Mouse (Mus musculus): ENCODE measurements around the gene Fblim1.

Gene Fblim1

GRCm38 (mm10) chr4:141574789-141575702 is 30.9 kb downstream of the Fblim1 start:
- in situ Hi-C loops (cut with MboI; ENCODE audit: low pct_unique_long_range_greater_than_20kb in 1 of 2, low sequenced_read_pairs in 2 of 2, unreplicated experiment in 1 of 2) = loop anchor here (5.0 to 25.0 kb wide), 2 partner anchors 168 to 487 kb away; no protein-coding TSS in a partner anchor

DNA sequence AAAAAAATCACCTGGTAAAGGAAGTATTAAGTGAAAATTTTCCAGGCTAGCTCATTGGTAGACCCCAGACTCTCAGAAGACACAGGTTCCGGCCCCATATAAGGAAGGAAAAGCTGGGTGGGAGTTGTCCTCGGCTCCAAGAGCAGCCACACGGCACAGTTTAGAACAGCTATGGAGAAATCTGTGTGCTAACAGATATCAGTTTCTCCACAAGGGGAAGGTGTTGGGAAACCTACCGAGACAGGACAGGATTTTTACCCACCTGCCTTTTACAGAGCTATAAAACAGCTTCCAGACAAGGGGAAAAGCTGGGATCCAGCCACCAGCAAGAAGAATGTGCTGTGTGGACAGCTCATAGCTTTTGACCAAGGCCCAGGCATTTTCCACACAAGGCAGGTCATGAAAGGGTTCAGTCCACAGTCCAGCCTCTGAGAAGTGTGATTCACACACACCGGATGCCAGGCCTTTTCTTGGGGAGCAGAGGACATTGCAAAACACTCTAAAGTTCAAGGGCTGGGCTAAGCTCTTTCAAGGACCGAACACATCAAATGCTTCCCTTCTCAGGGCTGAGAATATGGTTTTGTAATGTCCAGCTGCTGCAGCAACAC is 32.4 kb downstream of the Fblim1 start:
- in situ Hi-C loops (cut with MboI; ENCODE audit: low pct_unique_long_range_greater_than_20kb in 1 of 2, low sequenced_read_pairs in 2 of 2, unreplicated experiment in 1 of 2) = loop anchor here (25.0 kb wide), 1 partner anchor 489 kb away; no protein-coding TSS in a partner anchor

- in situ Hi-C loops (cut with MboI; ENCODE audit: low pct_unique_long_range_greater_than_20kb in 1 of 2, low sequenced_read_pairs in 2 of 2, unreplicated experiment in 1 of 2) = loop anchor here (25.0 kb wide), 1 partner anchor 489 kb away; no protein-coding TSS in a partner anchor
Measured at GRCm38 (mm10) chr4:141572668-141573358, 33.1 kb downstream of the Fblim1 start.

- in situ Hi-C loops (cut with MboI; ENCODE audit: low pct_unique_long_range_greater_than_20kb in 1 of 2, low sequenced_read_pairs in 2 of 2, unreplicated experiment in 1 of 2) = loop anchor here (25.0 kb wide), 1 partner anchor 490 kb away; no protein-coding TSS in a partner anchor
Measured at GRCm38 (mm10) chr4:141571934-141572333, 34.0 kb downstream of the Fblim1 start.

- in situ Hi-C loops (cut with MboI; ENCODE audit: low pct_unique_long_range_greater_than_20kb in 1 of 2, low sequenced_read_pairs in 2 of 2, unreplicated experiment in 1 of 2) = loop anchor here (25.0 kb wide), 1 partner anchor 491 kb away; no protein-coding TSS in a partner anchor
Measured at GRCm38 (mm10) chr4:141571337-141571739, 34.6 kb downstream of the Fblim1 start.

GRCm38 (mm10) chr4:141570821-141571220 is 35.1 kb downstream of the Fblim1 start:
- in situ Hi-C loops (cut with MboI; ENCODE audit: low pct_unique_long_range_greater_than_20kb in 1 of 2, low sequenced_read_pairs in 2 of 2, unreplicated experiment in 1 of 2) = loop anchor here (25.0 kb wide), 1 partner anchor 491 kb away; no protein-coding TSS in a partner anchor

DNA sequence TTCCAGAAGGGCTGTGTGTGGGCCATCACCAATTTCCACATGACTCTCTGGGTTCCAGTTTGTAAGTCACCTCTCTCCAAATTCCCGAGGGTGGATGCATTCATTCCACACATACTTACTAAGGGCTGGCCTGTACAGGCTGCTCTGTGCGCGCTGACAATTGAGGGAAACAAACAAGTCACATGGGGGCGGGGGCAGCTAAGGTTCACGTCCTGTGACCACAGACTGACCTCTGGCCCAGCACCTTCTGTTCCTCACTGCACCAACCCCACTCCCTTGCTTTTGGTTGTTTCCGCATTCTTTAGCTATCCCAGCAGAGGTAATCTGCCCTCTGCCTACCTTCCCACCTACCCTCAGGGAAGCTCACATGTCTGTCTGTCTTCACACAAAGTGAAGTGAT is 35.9 kb downstream of the Fblim1 start:
- in situ Hi-C loops (cut with MboI; ENCODE audit: low pct_unique_long_range_greater_than_20kb in 1 of 2, low sequenced_read_pairs in 2 of 2, unreplicated experiment in 1 of 2) = loop anchor here (25.0 kb wide), 1 partner anchor 492 kb away; no protein-coding TSS in a partner anchor

DNA sequence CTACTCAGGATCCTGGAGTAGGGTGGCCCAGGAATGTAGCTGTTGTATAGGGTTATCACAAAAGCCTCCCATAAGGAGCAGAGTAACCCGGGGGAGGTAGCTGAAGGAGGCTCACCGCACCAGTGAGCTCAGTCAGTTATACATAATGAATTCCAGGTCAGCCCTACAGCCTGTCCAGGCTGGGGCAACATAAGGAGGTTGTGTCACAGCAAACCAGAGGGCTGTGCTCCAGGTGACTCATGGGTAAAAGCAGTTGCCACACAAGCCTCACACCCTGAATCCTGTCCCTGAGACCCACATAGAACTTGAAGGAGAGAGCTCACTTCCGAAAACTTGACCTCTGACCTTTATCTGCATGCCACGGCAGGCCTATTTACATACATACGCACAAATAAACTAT is 36.9 kb downstream of the Fblim1 start:
- in situ Hi-C loops (cut with MboI; ENCODE audit: low pct_unique_long_range_greater_than_20kb in 1 of 2, low sequenced_read_pairs in 2 of 2, unreplicated experiment in 1 of 2) = loop anchor here (5.0 to 25.0 kb wide), 3 partner anchors 282 to 493 kb away; no protein-coding TSS in a partner anchor

GRCm38 (mm10) chr4:141567174-141567573 is 38.7 kb downstream of the Fblim1 start:
- in situ Hi-C loops (cut with MboI; ENCODE audit: low pct_unique_long_range_greater_than_20kb in 1 of 2, low sequenced_read_pairs in 2 of 2, unreplicated experiment in 1 of 2) = loop anchor here (5.0 to 25.0 kb wide), 3 partner anchors 280 to 495 kb away; no protein-coding TSS in a partner anchor

DNA sequence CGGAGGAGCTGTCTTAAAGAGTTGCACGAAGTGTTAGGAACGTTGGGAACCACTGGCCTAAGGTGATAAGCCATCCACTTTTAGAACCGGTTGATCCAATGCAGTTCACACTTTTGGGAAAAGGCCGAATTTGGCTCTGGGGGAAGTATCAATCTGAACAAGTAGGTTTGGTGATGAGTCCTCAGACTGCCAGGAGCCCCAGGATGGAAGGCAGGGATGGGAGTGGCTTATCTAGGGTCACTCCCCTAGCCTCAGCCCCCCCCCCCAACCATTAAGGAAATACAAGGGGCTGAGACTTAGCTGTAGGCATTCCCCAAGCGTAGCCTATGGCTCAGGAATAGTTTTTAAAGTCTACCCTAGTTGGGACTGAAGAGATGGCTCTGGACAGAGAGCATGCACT is 39.7 kb downstream of the Fblim1 start:
- in situ Hi-C loops (cut with MboI; ENCODE audit: low pct_unique_long_range_greater_than_20kb in 1 of 2, low sequenced_read_pairs in 2 of 2, unreplicated experiment in 1 of 2) = loop anchor here (5.0 to 25.0 kb wide), 3 partner anchors 279 to 496 kb away; no protein-coding TSS in a partner anchor

- in situ Hi-C loops (cut with MboI; ENCODE audit: low pct_unique_long_range_greater_than_20kb in 1 of 2, low sequenced_read_pairs in 2 of 2, unreplicated experiment in 1 of 2) = loop anchor here (5.0 to 25.0 kb wide), 3 partner anchors 278 to 497 kb away; no protein-coding TSS in a partner anchor
Measured at GRCm38 (mm10) chr4:141565325-141565724, 40.6 kb downstream of the Fblim1 start.

DNA sequence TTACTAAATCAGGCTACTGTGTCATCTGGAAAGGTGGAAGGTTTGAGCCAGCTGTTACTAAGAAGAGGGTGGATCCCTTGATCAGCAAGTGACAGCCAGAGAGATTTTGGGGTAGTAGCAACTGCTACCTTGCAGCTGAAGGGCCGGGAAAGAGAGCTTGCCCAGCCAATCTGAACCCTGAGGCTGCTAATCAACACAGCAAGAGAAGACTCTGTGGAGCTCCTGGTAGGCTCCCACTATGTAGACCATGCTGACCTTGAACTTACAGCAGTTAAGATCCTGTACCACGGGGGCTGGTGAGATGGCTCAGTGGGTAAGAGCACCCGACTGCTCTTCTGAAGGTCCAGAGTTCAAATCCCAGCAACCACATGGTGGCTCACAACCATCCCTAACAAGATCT is 41.2 kb downstream of the Fblim1 start:
- in situ Hi-C loops (cut with MboI; ENCODE audit: low pct_unique_long_range_greater_than_20kb in 1 of 2, low sequenced_read_pairs in 2 of 2, unreplicated experiment in 1 of 2) = loop anchor here (5.0 to 25.0 kb wide), 3 partner anchors 277 to 498 kb away; no protein-coding TSS in a partner anchor

- in situ Hi-C loops (cut with MboI; ENCODE audit: low pct_unique_long_range_greater_than_20kb in 1 of 2, low sequenced_read_pairs in 2 of 2, unreplicated experiment in 1 of 2) = loop anchor here (25.0 kb wide), 1 partner anchor 498 kb away; no protein-coding TSS in a partner anchor
Measured at GRCm38 (mm10) chr4:141564209-141564608, 41.7 kb downstream of the Fblim1 start.

GRCm38 (mm10) chr4:141562281-141562680 is 43.6 kb downstream of the Fblim1 start:
- in situ Hi-C loops (cut with MboI; ENCODE audit: low pct_unique_long_range_greater_than_20kb in 1 of 2, low sequenced_read_pairs in 2 of 2, unreplicated experiment in 1 of 2) = loop anchor here (25.0 kb wide), 1 partner anchor 500 kb away; no protein-coding TSS in a partner anchor

DNA sequence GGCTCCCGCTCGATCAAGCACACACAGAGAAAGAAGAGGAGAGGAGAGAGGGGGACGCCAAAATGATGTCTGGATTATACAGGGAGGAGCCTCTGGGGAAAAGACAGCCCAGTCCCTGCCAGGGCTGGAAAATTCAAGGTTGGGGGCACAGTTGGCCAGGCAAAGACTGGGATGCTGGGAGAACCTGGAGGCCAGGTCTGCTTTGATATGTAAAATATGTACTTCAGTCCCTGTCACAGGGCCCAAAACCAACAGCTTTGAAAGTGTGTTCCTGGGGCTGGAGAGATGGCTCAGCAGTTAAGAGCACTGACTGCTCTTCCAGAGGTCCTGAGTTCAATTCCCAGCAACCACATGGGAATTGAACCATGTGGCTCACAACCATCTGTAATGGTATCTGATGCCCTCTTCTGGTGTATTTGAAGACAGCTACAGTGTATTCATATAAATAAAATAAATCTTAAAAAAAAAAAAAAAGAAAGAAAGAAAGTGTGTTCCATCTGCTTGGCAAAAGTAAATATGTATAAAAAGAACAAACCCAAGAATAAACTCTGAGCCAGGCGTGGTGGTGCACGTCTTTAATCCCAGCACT is 44.5 kb downstream of the Fblim1 start:
- in situ Hi-C loops (cut with MboI; ENCODE audit: low pct_unique_long_range_greater_than_20kb in 1 of 2, low sequenced_read_pairs in 2 of 2, unreplicated experiment in 1 of 2) = loop anchor here (25.0 kb wide), 1 partner anchor 501 kb away; no protein-coding TSS in a partner anchor

DNA sequence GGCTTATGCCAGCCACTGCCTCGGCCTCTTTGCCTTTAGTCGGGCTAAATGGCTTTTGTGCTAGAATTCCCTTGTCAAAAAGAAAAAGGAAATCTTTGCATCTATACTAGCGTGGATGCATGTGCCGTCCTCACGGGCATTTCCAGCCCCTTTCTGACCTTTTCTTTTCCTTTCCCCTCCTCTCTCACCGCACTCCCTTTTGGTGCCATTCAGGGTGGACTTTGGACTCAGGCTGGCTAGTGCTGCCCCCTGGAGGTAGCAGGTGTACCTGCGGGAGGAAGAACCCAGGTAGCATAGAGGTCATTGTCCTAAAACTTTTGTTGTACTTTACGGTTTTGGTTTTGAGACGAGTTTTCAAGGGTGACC is 46.0 kb downstream of the Fblim1 start:
- in situ Hi-C loops (cut with MboI; ENCODE audit: low pct_unique_long_range_greater_than_20kb in 1 of 2, low sequenced_read_pairs in 2 of 2, unreplicated experiment in 1 of 2) = loop anchor here (25.0 kb wide), 1 partner anchor 502 kb away; no protein-coding TSS in a partner anchor

- in situ Hi-C loops (cut with MboI; ENCODE audit: low pct_unique_long_range_greater_than_20kb in 1 of 2, low sequenced_read_pairs in 2 of 2, unreplicated experiment in 1 of 2) = loop anchor here (25.0 kb wide), 1 partner anchor 503 kb away; no protein-coding TSS in a partner anchor
Measured at GRCm38 (mm10) chr4:141559131-141559897, 46.6 kb downstream of the Fblim1 start.
